Mouse (Mus musculus) heart, adult 2 months (tissue): ENCODE measurements around the gene BC030499. TPM values are rescaled to one million over a fixed set of nuclear protein-coding genes. Genes with fewer than 3 reads are reported as not detected.
"Not testable (repeated sequence)": the region's sequence is repeated elsewhere in the genome, so short reads cannot be mapped to it uniquely, and the experiment has no call there.

Experiments
- DNase-seq, 2 experiments: peaks; one replicate each; pipeline ENCODE4 v3.0.0; 2021
- H3K27ac ChIP-seq: fragments of 200-600 bp; 2 replicates; pipeline ENCODE4 v1.8.1; 2022
- H3K27me3 ChIP-seq: fragments of 200-500 bp; 2 replicates; pipeline ENCODE4 v1.6.1; 2012; ENCODE audit warnings: mild to moderate bottlenecking, low read length, inconsistent platforms, mixed read lengths; ENCODE audit not compliant: control insufficient read depth, insufficient read depth
- H3K36me3 ChIP-seq: fragments of 200-500 bp; 2 replicates; pipeline ENCODE4 v1.6.1; 2012; ENCODE audit warnings: low read length, inconsistent platforms; ENCODE audit not compliant: control insufficient read depth, insufficient read depth
- H3K4me1 ChIP-seq: fragments of 200-500 bp; 2 replicates; pipeline ENCODE4 v1.6.1; 2011; ENCODE audit warnings: low read length; ENCODE audit not compliant: control insufficient read depth, insufficient read depth
- H3K4me3 ChIP-seq: fragments of 200-600 bp; 2 replicates; pipeline ENCODE4 v1.8.1; 2022
- H3K79me2 ChIP-seq: fragments of 200-500 bp; replicated peaks from 2 replicates; pipeline ENCODE4 v1.6.1; 2012; ENCODE audit warnings: mild to moderate bottlenecking, inconsistent platforms, low read length, moderate library complexity, mixed read lengths; ENCODE audit not compliant: control insufficient read depth, insufficient read depth
- H3K9ac ChIP-seq: fragments of 200-500 bp; 2 replicates; pipeline ENCODE4 v1.6.1; 2012; ENCODE audit warnings: low read depth, mild to moderate bottlenecking, control low read depth, inconsistent platforms, low read length, mixed read lengths
- CTCF ChIP-seq: fragments of 200-600 bp; IDR thresholded peaks from 2 replicates; pipeline ENCODE4 v1.8.1; 2022; ENCODE audit warnings: antibody characterized with exemption, mild to moderate bottlenecking, moderate library complexity
- EP300 ChIP-seq: fragments of 200-500 bp; IDR thresholded peaks from 2 replicates; pipeline ENCODE4 v1.6.1; 2011; ENCODE audit warnings: low read depth, low read length, control low read depth; ENCODE audit not compliant: insufficient read depth
- POLR2A ChIP-seq: fragments of 200-500 bp; IDR thresholded peaks from 2 replicates; pipeline ENCODE4 v1.6.1; 2011; ENCODE audit warnings: mild to moderate bottlenecking, low read depth, low read length, control low read depth; ENCODE audit not compliant: insufficient read depth
- WGBS: fragments of 180-500 bp; shearing (Covaris S2); methylation state at CpG from one replicate; pipeline ENCODE4 v1.1.7; 2018; 5-methylcytosine and 5-hydroxymethylcytosine counted together
- intact Hi-C: fragments of 180-260 bp; cut with DNase I; formaldehyde crosslinking; loops from one replicate; pipeline ENCODE4 v1.15.1; 2025
- polyA plus RNA-seq: library from polyadenylated mRNA; depleted of rRNA; stranded (reverse); fragments of >200 nt; gene quantifications from 2 replicates; pipeline ENCODE4 v1.2.3, GENCODE M21; 2012
- total RNA-seq, 2 experiments: library from RNA; stranded (reverse); gene quantifications; 2 replicates each; pipeline ENCODE4 v1.2.3; 2021

BC030499 gene
- total and polyA plus RNA-seq, 3 experiments: 0.37 to 0.75 (median 0.65) TPM

DNA sequence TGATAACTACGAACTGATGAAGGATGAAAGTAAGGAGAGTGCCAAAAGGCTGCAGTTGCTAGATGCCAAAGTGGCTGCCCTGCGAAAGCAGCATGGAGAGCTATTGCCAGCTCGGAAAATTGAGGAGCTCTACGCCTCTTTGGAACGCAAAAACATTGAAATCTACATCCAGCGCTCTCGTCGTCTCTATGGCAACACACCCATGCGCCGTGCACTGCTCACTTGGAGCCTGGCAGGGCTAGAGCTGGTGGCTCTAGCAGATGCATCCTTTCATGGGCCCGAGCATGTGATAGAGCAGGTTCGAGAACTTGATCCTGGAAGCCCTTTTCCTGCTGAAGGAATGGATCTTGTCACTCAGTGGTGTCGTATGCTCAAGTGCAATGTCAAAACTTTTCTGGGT is 18.7 kb upstream of the BC030499 start:
- WGBS: 85% methylated on average over 13 of the region's 13 CpGs
- no peak overlapping the region for H3K4me3 ChIP-seq
- no peak for DNase-seq
- no peak for TF ChIP-seq CTCF
- TF ChIP-seq EP300: no peak
- TF ChIP-seq POLR2A: no peak
- intact Hi-C loops: no loop called here
- H3K9ac ChIP-seq: no peak overlapping the region
- H3K4me1 ChIP-seq: no peaks in the 10 kb centered on the region
- H3K27ac ChIP-seq: no peak overlapping the region
- 0 out of 2 replicates have a peak, but pooled peaks cover 1% of the 10 kb centered on the region for H3K79me2 ChIP-seq
- peaks cover 4% of the 10 kb centered on the region for H3K36me3 ChIP-seq
- no peaks in the 10 kb centered on the region for H3K27me3 ChIP-seq

DNA sequence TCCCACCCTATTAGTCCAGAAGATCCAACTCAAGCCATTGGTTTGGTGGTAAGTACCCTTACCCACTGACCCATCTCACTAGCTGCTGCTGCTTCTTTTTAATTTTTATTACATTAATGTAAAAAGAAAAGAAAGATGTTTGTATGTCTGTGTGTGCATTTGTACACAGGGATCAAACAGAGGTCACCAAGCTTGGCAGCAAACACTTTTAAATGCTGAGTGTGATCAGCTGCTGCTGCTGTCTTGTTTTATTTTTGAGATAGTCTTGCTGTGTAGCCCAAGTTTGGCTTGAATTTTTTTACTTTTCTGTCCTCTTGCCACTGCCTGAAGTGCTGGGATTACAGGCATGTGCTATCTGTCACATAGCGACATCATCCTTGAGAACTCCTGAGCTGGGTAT is 15.0 kb upstream of the BC030499 start:
- H3K4me3 ChIP-seq: no peak overlapping the region
- peaks cover 27% of the 10 kb centered on the region for H3K36me3 ChIP-seq
- no peaks in the 10 kb centered on the region for H3K27me3 ChIP-seq
- intact Hi-C loops: no loop called here
- 97% methylated on average over 1 of the region's 1 CpGs for WGBS
- no peak for TF ChIP-seq CTCF
- TF ChIP-seq EP300: no peak
- TF ChIP-seq POLR2A: no peak
- no peak overlapping the region for H3K9ac ChIP-seq
- no peak for DNase-seq
- H3K27ac ChIP-seq: no peak overlapping the region
- peaks cover 5% of the 10 kb centered on the region for H3K4me1 ChIP-seq
- H3K79me2 ChIP-seq: no peaks in the 10 kb centered on the region

DNA sequence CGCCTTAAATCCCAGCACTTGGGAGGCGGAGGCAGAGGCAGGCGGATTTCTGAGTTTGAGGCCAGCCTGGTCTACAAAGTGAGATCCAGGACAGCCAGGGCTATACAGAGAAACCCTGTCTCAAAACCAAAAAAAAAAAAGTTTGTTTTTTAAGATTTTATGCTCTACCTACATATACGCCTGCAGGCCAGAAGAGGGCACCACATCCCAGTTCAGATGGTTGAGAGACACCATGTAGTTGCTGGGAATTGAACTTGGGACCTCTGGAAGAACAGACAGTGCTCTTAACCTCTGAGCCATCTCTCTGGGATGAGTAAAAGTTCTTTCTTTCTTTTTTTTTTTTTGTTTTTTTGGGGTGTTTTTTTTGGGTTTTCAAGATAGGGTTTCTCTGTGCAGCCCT is 14.5 kb upstream of the BC030499 start:
- H3K27me3 ChIP-seq, H3K4me1 ChIP-seq, intact Hi-C loops, DNase-seq, H3K79me2 ChIP-seq, H3K9ac ChIP-seq, H3K27ac ChIP-seq, H3K4me3 ChIP-seq: not testable (repeated sequence)
- peaks cover 30% of the 10 kb centered on the region for H3K36me3 ChIP-seq
- TF ChIP-seq CTCF: peak; percentile 56
- 99% methylated on average over 4 of the region's 4 CpGs for WGBS

DNA sequence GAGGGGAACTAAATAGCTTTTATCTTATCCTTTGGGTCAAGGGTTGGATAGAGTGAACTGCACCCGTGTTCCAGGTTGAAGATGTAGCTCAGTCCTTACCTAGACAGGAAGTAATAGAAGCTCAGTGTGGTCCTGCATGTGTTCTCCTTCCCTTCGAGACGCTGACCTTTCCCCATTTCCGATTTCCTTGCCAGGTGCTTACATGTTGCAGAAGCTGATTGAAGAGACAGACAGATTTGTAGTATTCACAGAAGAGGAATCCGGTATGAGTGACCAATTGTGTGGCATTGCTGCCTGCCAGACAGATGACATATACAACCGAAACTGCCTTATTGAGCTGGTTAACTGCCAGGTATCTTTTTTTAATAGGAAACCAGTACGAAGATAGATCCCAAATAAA is 11.8 kb upstream of the BC030499 start:
- intact Hi-C loops: no loop called here
- DNase-seq: no peak
- Histone ChIP-seq H3K9ac (no peak overlapping the region), H3K27me3 (no peaks in the 10 kb centered on the region), H3K4me3 (no peak overlapping the region), H3K4me1 (peaks cover 5% of the 10 kb centered on the region), H3K79me2 (no peaks in the 10 kb centered on the region), H3K36me3 (peaks cover 34% of the 10 kb centered on the region), H3K27ac (no peak overlapping the region)
- no peak for TF ChIP-seq EP300
- TF ChIP-seq CTCF: no peak
- TF ChIP-seq POLR2A: no peak
- 40% methylated on average over 7 of the region's 7 CpGs for WGBS

DNA sequence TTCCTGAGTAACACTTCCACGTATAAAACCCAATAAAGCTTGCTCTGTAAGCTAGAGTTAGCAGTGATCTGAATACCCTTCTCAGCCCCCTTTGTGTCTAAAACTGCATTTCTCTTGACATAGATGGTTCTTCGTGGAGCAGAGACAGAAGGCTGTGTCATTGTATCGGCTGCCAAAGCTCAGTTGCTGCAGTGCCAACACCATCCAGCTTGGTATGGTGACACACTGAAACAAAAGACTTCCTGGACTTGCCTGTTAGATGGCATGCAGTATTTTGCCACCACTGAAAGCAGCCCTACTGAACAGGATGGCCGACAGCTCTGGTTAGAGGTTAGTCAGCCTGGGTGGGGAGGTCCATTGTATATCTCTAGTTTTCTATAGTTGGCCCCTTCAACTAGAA is 11.1 kb upstream of the BC030499 start:
- Histone ChIP-seq H3K36me3 (peaks cover 39% of the 10 kb centered on the region), H3K9ac (no peak overlapping the region), H3K79me2 (no peaks in the 10 kb centered on the region), H3K4me3 (no peak overlapping the region), H3K4me1 (peaks cover 5% of the 10 kb centered on the region), H3K27ac (no peak overlapping the region), H3K27me3 (no peaks in the 10 kb centered on the region)
- DNase-seq: no peak
- intact Hi-C loops: no loop called here
- whole genome bisulfite sequencing: 58% methylated on average over 4 of the region's 4 CpGs
- TF ChIP-seq POLR2A: no peak
- TF ChIP-seq CTCF: no peak
- no peak for TF ChIP-seq EP300

DNA sequence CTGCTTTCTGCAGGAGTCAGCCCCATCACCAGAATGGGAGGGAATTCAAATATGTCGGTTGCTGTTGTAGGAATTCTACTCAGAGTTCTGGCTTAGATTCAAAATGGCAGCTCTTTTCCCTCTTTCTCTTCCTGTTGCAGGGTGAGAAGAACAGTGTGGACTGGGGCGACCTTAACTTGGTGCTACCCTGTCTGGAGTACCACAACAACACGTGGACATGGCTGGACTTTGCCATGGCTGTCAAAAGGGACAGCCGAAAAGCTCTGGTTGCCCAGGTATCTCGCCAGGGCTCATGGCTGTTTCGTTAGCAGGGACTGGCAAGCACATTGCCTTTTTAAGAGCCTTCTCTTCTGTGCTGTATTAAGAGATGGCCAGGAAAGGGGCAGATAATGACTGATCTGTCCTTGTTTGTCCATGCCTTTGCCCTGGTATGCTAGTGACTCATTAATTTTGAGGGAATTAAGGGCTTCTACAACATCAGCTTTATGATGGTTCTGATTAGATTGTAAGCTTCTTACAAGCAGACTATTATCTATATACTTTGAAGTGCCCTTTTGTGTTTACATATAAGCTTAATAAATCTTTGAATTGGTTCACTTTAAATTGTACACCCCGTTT is 1.4 kb upstream of the BC030499 start:
- TF ChIP-seq POLR2A: no peak
- no peak for TF ChIP-seq EP300
- TF ChIP-seq CTCF: no peak
- intact Hi-C loops: loop anchor here (10.0 kb wide), 1 partner anchor 64 kb away; no protein-coding TSS in a partner anchor
- no peak overlapping the region for H3K27ac ChIP-seq
- no peak for DNase-seq
- H3K36me3 ChIP-seq: peaks cover 12% of the 10 kb centered on the region
- H3K79me2 ChIP-seq: no peaks in the 10 kb centered on the region
- no peak overlapping the region for H3K4me3 ChIP-seq
- no peaks in the 10 kb centered on the region for H3K4me1 ChIP-seq
- no peaks in the 10 kb centered on the region for H3K27me3 ChIP-seq
- 80% methylated on average over 7 of the region's 7 CpGs for WGBS
- H3K9ac ChIP-seq: no peak overlapping the region
